Comparison of ENCODE assay signal across 8 mouse cellular contexts in genomic region chr17:47834482-47834767, GRCm38 (mm10). TPM values are rescaled to one million over a fixed set of nuclear protein-coding genes. Genes with fewer than 3 reads are reported as not detected.
DNase-seq lines count a peak whose midpoint lies in the region; ATAC-seq and TF ChIP-seq lines count a peak whose summit lies in the region.

Mdfi (minus strand) TSS chr17:47834691.

- no peaks in the 10 kb centered on the region for H3K79me2 ChIP-seq in liver, adult 2 months (ENCODE audit: control insufficient read depth, insufficient read depth, low read length)
- H3K79me2 ChIP-seq in myocyte (ENCODE audit: control insufficient read depth, insufficient read depth), result no peaks in the 10 kb centered on the region

- H3K4me3 ChIP-seq in liver, adult 2 months (ENCODE audit: insufficient read depth, low read depth, low read length), result peak within 1 kb of the TSS; percentile 59
- peak within 1 kb of the TSS; percentile 54 for H3K4me3 ChIP-seq in forebrain, embryonic 12.5 days (replicated peaks)
- peak within 1 kb of the TSS; percentile 92 for H3K4me3 ChIP-seq in limb, embryonic 14.5 days (replicated peaks; ENCODE audit: low read length)
- no peak within 1 kb of the TSS for H3K4me3 ChIP-seq in myocyte

- WGBS in liver, adult 2 months, result 13% methylated on average over 18 of the region's 18 CpGs
- 4% methylated on average over 18 of the region's 18 CpGs for WGBS in forebrain, embryonic 12.5 days
- 2% methylated on average over 18 of the region's 18 CpGs for WGBS in limb, embryonic 14.5 days

- H3K4me2 ChIP-seq in forebrain, embryonic 12.5 days, result peak within 1 kb of the TSS; percentile 91
- H3K4me2 ChIP-seq in limb, embryonic 14.5 days (replicated peaks; ENCODE audit: low read depth, low read length, severe bottlenecking), result peak within 1 kb of the TSS; percentile 88
- peak within 1 kb of the TSS; percentile 52 for H3K4me2 ChIP-seq in myocyte (ENCODE audit: low read depth)

- H3K36me3 ChIP-seq in liver, adult 2 months (ENCODE audit: control insufficient read depth, insufficient read depth, low read length), result no peaks in the 10 kb centered on the region
- H3K36me3 ChIP-seq in forebrain, embryonic 12.5 days (replicated peaks), result no peaks in the 10 kb centered on the region
- H3K36me3 ChIP-seq in limb, embryonic 14.5 days (ENCODE audit: control insufficient read depth, insufficient read depth, low read length), result peaks cover 13% of the 10 kb centered on the region
- H3K36me3 ChIP-seq in myocyte (ENCODE audit: control insufficient read depth, insufficient read depth), result no peaks in the 10 kb centered on the region

- intact Hi-C loops in left cerebral cortex, postnatal 14 days (cut with DNase I), result no loop called here

- H3K4me1 ChIP-seq in liver, adult 2 months (ENCODE audit: control insufficient read depth, insufficient read depth, low read length), result peaks cover 4% of the 10 kb centered on the region; the same call in 1 of the 2 replicates
- H3K4me1 ChIP-seq in forebrain, embryonic 12.5 days, result peaks cover 39% of the 10 kb centered on the region
- H3K4me1 ChIP-seq in limb, embryonic 14.5 days (ENCODE audit: control insufficient read depth, insufficient read depth, low read length), result peaks cover 42% of the 10 kb centered on the region

- no peaks in the 10 kb centered on the region for H3K9me3 ChIP-seq in forebrain, embryonic 12.5 days
- no peaks in the 10 kb centered on the region for H3K9me3 ChIP-seq in limb, embryonic 14.5 days (ENCODE audit: control insufficient read depth, low read length)

- no peak within 1 kb of the TSS for H3K27ac ChIP-seq in liver, adult 2 months (replicated peaks; ENCODE audit: insufficient read depth, low read depth, low read length)
- H3K27ac ChIP-seq in forebrain, embryonic 12.5 days, result no peak within 1 kb of the TSS
- peak within 1 kb of the TSS; percentile 87 for H3K27ac ChIP-seq in limb, embryonic 14.5 days (replicated peaks; ENCODE audit: low read depth, low read length)

- no peak for ATAC-seq in forebrain, embryonic 12.5 days (ENCODE audit: low FRiP score)
- ATAC-seq in limb, embryonic 14.5 days (ENCODE audit: low FRiP score, low read depth), result no peak

- no peak for TF ChIP-seq CTCF in liver, adult 2 months (IDR thresholded peaks at IDR 0.05; ENCODE audit: low read depth, low read length)

- H3K27me3 ChIP-seq in liver, adult 2 months (ENCODE audit: control insufficient read depth, insufficient read depth, low read length), result peaks cover 9% of the 10 kb centered on the region
- H3K27me3 ChIP-seq in forebrain, embryonic 12.5 days, result peaks cover 81% of the 10 kb centered on the region
- H3K27me3 ChIP-seq in limb, embryonic 14.5 days (ENCODE audit: control insufficient read depth, insufficient read depth, low read length), result no peaks in the 10 kb centered on the region; the same call in 1 of the 2 replicates
- H3K27me3 ChIP-seq in myocyte (ENCODE audit: control insufficient read depth, insufficient read depth, insufficient read length), result peaks cover 30% of the 10 kb centered on the region

- H3K9ac ChIP-seq in liver, adult 2 months (ENCODE audit: low read depth, low read length), result peak within 1 kb of the TSS; percentile 49
- no peak within 1 kb of the TSS for H3K9ac ChIP-seq in forebrain, embryonic 12.5 days
- H3K9ac ChIP-seq in limb, embryonic 14.5 days (ENCODE audit: low read depth, low read length, severe bottlenecking), result peak within 1 kb of the TSS; percentile 84

- H3ac ChIP-seq in myocyte (ENCODE audit: control insufficient read depth, insufficient read length), result no peak within 1 kb of the TSS

- no peak for DNase-seq in liver, adult 2 months (ENCODE audit: extremely low read depth, low read depth, low spot score)
- no peak for DNase-seq in liver
- no peak for DNase-seq in limb, embryonic 14.5 days (ENCODE audit: low spot score)
- no peak for DNase-seq in left cerebral cortex, postnatal 14 days (ENCODE audit: low spot score in 2 of 2)
- DNase-seq in right cerebral cortex, postnatal 36 days (ENCODE audit: low spot score in 2 of 2), result no peak
- no peak for DNase-seq in thymus, postnatal 25 days

- no peak for TF ChIP-seq POLR2A in liver, adult 2 months (IDR thresholded peaks at IDR 0.05; ENCODE audit: extremely low read depth, insufficient read depth, low read length)
- no peak for TF ChIP-seq POLR2A in limb, embryonic 14.5 days (IDR thresholded peaks at IDR 0.05; ENCODE audit: borderline replicate concordance, extremely low read depth, insufficient read depth, insufficient read length)
- TF ChIP-seq POLR2A in myocyte (IDR thresholded peaks at IDR 0.05; ENCODE audit: insufficient read length, low read depth), result no peak

TF ChIP-seq in myocyte, 11 proteins besides CTCF, POLR2A, EP300 and RAD21:
- no peak for TF ChIP-seq TCF3 (IDR thresholded peaks at IDR 0.05; ENCODE audit: insufficient read length, low read depth)
- no peak for TF ChIP-seq MAX (IDR thresholded peaks at IDR 0.05; ENCODE audit: low read depth)
- no peak for TF ChIP-seq MYOG (IDR thresholded peaks at IDR 0.05; ENCODE audit: control insufficient read depth in 1 of 3, insufficient read depth in 1 of 3, insufficient read length in 2 of 3, low read depth in 2 of 3)
- TF ChIP-seq USF1 (IDR thresholded peaks at IDR 0.05; ENCODE audit: low read depth), result no peak
- TF ChIP-seq POLR2AphosphoS2 (IDR thresholded peaks at IDR 0.05; ENCODE audit: insufficient read length, low read depth), result no peak
- TF ChIP-seq SRF (IDR thresholded peaks at IDR 0.05; ENCODE audit: control insufficient read depth, insufficient read length, low read depth), result no peak
- no peak for TF ChIP-seq MYOD1 (IDR thresholded peaks at IDR 0.05; ENCODE audit: control insufficient read depth in 1 of 3, insufficient read length in 2 of 3, low read depth in 2 of 3)
- no peak for TF ChIP-seq REST (IDR thresholded peaks at IDR 0.05; ENCODE audit: insufficient read depth, insufficient read length)
- no peak for TF ChIP-seq E2F4 (IDR thresholded peaks at IDR 0.05; ENCODE audit: insufficient read depth)
- TF ChIP-seq CEBPB (IDR thresholded peaks at IDR 0.05; ENCODE audit: insufficient read depth, poor library complexity, severe bottlenecking), result no peak
- no peak for TF ChIP-seq TCF12 (IDR thresholded peaks at IDR 0.05; ENCODE audit: insufficient read depth, poor library complexity, severe bottlenecking)
TF ChIP-seq in myocyte: peak in this region for 0.

RNA-seq across cellular contexts. Expression of gene Mdfi, which starts in this region (rescaled TPM):
- total RNA-seq in liver, adult 2 months (2014; rRNA removed), result 0.65 and 0.67 TPM in 2 replicates
- 1.8 and 2.9 TPM in 2 replicates for polyA plus RNA-seq in liver, adult 2 months (2012; rRNA removed)
- polyA plus RNA-seq in forebrain, embryonic 12.5 days (2016; fragmentation: Nextera tagmentation; extraction: Ambion mirVana), result 7.2 and 9.9 TPM in 2 replicates
- polyA plus RNA-seq in limb, embryonic 14.5 days (2012; rRNA removed), result 281 and 440 TPM in 2 replicates
- 57.5 and 64.7 TPM in 2 replicates for polyA plus RNA-seq in limb, embryonic 14.5 days (2014; fragmentation: Nextera tagmentation; extraction: Ambion mirVana)
- 1.1 TPM for polyA plus RNA-seq in myocyte (2012; fragmentation: generic; extraction: Trizol)
- 1 to 10 TPM in 1 of 2 experiments, under 1 TPM in 1; 0.77 to 1.6 TPM for total RNA-seq in left cerebral cortex, postnatal 14 days (2021)
